Mouse (Mus musculus): ENCODE measurements around the gene Oasl2.

Oasl2 gene

DNA sequence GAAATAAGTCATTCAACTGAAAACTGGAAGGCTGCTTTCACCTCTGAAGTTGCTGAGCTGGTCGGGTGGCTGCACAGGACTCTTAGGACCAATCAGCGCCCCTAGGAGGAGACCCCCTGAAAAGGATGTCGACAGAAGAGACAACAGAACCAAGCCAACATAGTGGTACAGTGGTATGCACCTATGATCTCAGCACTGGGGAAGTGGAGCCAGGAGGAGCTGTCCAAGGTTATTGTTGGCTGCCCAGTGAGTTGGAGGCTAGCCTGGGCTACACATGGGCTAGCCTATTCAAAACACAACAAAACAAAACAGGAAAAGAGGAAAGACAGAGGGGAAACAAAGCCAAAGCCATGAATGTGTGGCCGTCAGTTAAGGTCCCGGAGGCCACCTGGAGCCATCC lies 61.3 kb downstream of the Oasl2 start:
- no peak for DNase-seq (ENCODE audit: extremely low read depth, low read depth, low spot score)

Measured in fat pad, adult 2 months (tissue).